Mouse (Mus musculus) Patski (cell line): Measurements from ENCODE around the gene Pira2. TPM values are rescaled to one million over a fixed set of nuclear protein-coding genes. Genes with fewer than 3 reads are reported as not detected.
"Not testable (repeated sequence)": the region's sequence is repeated elsewhere in the genome, so short reads cannot be mapped to it uniquely, and the experiment has no call there.

ENCODE experiments used
- ATAC-seq: fragments of 100-300 bp; one replicate; pipeline ENCODE4 v1.8.0; 2021
- CTCF ChIA-PET: fragments of 350-600 bp; sonication (Branson Sonifier 250); formaldehyde crosslinking; loops from one replicate; lab custom pipeline; 2022; ENCODE audit warnings: inconsistent platforms; lab: Charles Lee
- POLR2A ChIA-PET: fragments of 350-600 bp; sonication (Branson Sonifier 250); formaldehyde crosslinking; loops from one replicate; lab custom pipeline; 2022; ENCODE audit warnings: antibody characterized with exemption, inconsistent platforms; lab: Charles Lee
- DNase-seq: peaks from one replicate; pipeline ENCODE4 v3.0.0-alpha.2; 2011; ENCODE audit warnings: low read depth, low spot score
- H3K27me3 ChIP-seq: fragments of 371-371 bp; one replicate; pipeline ENCODE4 v1.5.1; 2021
- in situ Hi-C: fragments of 300-500 bp; cut with MboI; formaldehyde crosslinking; loops from 3 replicates; pipeline ENCODE4 v1.11.1; 2018; ENCODE audit warnings: low pct_unique_long_range_greater_than_20kb, mixed read lengths
- polyA plus RNA-seq: library from polyadenylated mRNA; unstranded; gene quantifications from one replicate; pipeline ENCODE4 v1.2.3, GENCODE M21; 2021

Gene Pira2
- not detected for polyA plus RNA-seq

- DNase-seq, CTCF ChIA-PET, in situ Hi-C loops, H3K27me3 ChIP-seq, ATAC-seq, POLR2A ChIA-PET: not testable (repeated sequence)
These were observed at the start of gene Pira2 for GRCm38 (mm10) chr7:3844951-3845350. Gene Pira2, minus strand, starts transcription at chr7:3845051.

DNA sequence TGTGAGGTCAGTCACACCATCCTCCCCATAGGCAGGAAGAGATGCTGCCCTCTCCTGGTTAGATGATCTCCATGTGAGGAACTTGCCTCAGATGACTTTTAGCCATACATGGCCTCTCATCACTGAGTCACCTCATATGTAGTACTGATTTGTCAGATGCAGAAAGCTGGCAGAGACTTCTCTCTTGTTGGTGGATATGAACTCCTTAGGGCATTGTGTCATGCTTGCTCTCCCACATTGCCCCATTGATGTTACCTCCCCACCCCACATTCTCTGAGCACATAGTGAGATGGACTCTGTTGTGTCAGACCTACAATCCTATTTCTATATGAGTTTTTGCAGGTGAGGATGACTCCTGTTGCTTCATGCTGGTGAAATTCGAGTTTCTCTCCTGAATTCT is 30.2 kb upstream of the Pira2 start:
- POLR2A ChIA-PET, H3K27me3 ChIP-seq, CTCF ChIA-PET, ATAC-seq, in situ Hi-C loops, DNase-seq: not testable (repeated sequence)

- H3K27me3 ChIP-seq, ATAC-seq, DNase-seq, CTCF ChIA-PET, in situ Hi-C loops, POLR2A ChIA-PET: not testable (repeated sequence)
These were observed 7.0 kb downstream of the Pira2 start for GRCm38 (mm10) chr7:3837854-3838253.

- CTCF ChIA-PET, H3K27me3 ChIP-seq, in situ Hi-C loops, POLR2A ChIA-PET, DNase-seq, ATAC-seq: not testable (repeated sequence)
These were observed 14.2 kb downstream of the Pira2 start for GRCm38 (mm10) chr7:3830633-3831032.

DNA sequence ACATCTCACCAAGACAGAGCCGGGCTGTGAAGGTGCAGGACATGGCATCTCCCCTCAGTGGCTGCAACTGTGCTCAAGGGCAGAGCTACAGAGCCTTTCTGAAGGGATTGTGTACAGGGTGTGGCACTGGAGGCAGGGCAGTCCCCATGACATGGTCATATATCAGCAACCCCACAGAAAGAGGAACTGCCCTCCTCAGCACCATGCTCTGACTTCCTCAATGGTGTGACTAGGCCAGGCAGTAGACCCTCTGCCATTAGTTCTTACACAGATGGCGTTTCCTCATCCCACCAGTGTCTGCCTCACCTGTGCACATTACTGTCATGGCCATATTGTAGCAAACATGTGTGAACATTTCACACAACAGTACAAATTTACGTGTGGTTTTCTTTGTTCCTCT is 19.3 kb downstream of the Pira2 start, which contains the start of gene Gm15448:
TSS of gene Gm15448 (minus strand) at position 89 of the 400 bp plus-strand sequence.
- in situ Hi-C loops, POLR2A ChIA-PET, H3K27me3 ChIP-seq, CTCF ChIA-PET, ATAC-seq, DNase-seq: not testable (repeated sequence)

- CTCF ChIA-PET, result not testable (repeated sequence)
These were observed 32.9 kb downstream of the Pira2 start for GRCm38 (mm10) chr7:3811912-3812311.

DNA sequence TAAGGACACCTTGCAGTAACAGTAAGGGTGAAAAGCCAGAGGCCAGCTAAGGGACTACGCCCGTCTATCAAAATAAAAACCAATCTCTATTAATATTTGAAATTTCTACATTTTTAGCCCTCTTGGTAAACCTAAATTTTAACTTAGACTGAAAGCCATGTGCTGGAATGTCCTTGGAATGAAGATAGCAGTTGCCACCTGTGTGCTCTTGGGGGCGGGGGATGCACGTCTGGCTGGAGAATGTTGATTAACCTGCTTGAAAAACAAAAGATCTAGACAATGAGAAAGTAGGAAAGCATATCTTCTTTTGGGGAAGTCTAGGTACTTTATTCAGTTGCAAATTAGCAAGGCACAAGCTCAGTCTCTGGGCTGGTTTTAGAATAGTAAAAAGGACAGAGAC is 41.9 kb downstream of the Pira2 start:
- CTCF ChIA-PET, H3K27me3 ChIP-seq, DNase-seq, POLR2A ChIA-PET, ATAC-seq, in situ Hi-C loops: not testable (repeated sequence)

More at GRCm38 (mm10) chr7:3811912-3812311, 32.9 kb downstream of the Pira2 start:
- POLR2A ChIA-PET, DNase-seq, ATAC-seq, H3K27me3 ChIP-seq, in situ Hi-C loops: not testable (repeated sequence)

GRCm38 (mm10) chr7:3799940-3800339 is 44.9 kb downstream of the Pira2 start:
- ATAC-seq, POLR2A ChIA-PET, in situ Hi-C loops, CTCF ChIA-PET, H3K27me3 ChIP-seq, DNase-seq: not testable (repeated sequence)

GRCm38 (mm10) chr7:3796286-3796685 is 48.6 kb downstream of the Pira2 start:
- in situ Hi-C loops, H3K27me3 ChIP-seq, DNase-seq, POLR2A ChIA-PET, CTCF ChIA-PET, ATAC-seq: not testable (repeated sequence)

Other genes with a start within 250 kb of the Pira2 start
- 0.09 TPM for gene Oscar, start 228.9 kb downstream of the Pira2 start, polyA plus RNA-seq
- gene Ndufa3, start 227.7 kb downstream of the Pira2 start, polyA plus RNA-seq, result 328 TPM
- gene Tfpt, start 215.1 kb downstream of the Pira2 start, polyA plus RNA-seq, result 27.1 TPM
- gene Prpf31, start 215.1 kb downstream of the Pira2 start, polyA plus RNA-seq, result 58.0 TPM
- 56.5 TPM for gene Cnot3, start 199.8 kb downstream of the Pira2 start, polyA plus RNA-seq
- gene Leng1, start 179.2 kb downstream of the Pira2 start, polyA plus RNA-seq, result 18.5 TPM
- 2.4 TPM for gene Tmc4, start 167.5 kb downstream of the Pira2 start, polyA plus RNA-seq
- gene Tsen34, start 152.2 kb downstream of the Pira2 start, polyA plus RNA-seq, result 205 TPM
- gene Mboat7, start 151.5 kb downstream of the Pira2 start, polyA plus RNA-seq, result 118 TPM
- gene Rps9, start 141.1 kb downstream of the Pira2 start, polyA plus RNA-seq, result 1,336 TPM
- gene Pirb, start 124.7 kb downstream of the Pira2 start, polyA plus RNA-seq, result 0.03 TPM
- gene Gm15448, start 19.4 kb downstream of the Pira2 start, polyA plus RNA-seq, result not detected
- not detected for gene Gm14548, start 53.1 kb upstream of the Pira2 start, polyA plus RNA-seq
- not detected for gene Lilra6, start 70.5 kb upstream of the Pira2 start, polyA plus RNA-seq
- 0.01 TPM for gene Lair1, start 218.2 kb upstream of the Pira2 start, polyA plus RNA-seq